19 mouse cellular contexts compared by ENCODE assay signal in genomic region chr4:114738903-114739667, GRCm38 (mm10).
A peak's percentile ranks its signal among the peaks of the same experiment; 100 is the strongest.
DNase-seq lines count a peak whose midpoint lies in the region; ATAC-seq and TF ChIP-seq lines count a peak whose summit lies in the region.
"Had no signal": no experiment of that assay in that cellular context is flagged by ENCODE, and none has a peak within 500 bp of the region (broad histone marks: within the 10 kb centered on the region; RNA-seq: fewer than 3 reads in every experiment).

No protein-coding gene starts in this region.

- no peaks in the 10 kb centered on the region for H3K27me3 ChIP-seq in intestine, embryonic 14.5 days (replicated peaks; ENCODE audit: control insufficient read depth, insufficient read depth, low read length)
- no peaks in the 10 kb centered on the region for H3K27me3 ChIP-seq in intestine, postnatal 0 days (replicated peaks; ENCODE audit: control insufficient read depth, insufficient read depth, low read length)
- H3K27me3 ChIP-seq in embryonic facial prominence, embryonic 10.5 days (replicated peaks; ENCODE audit: low read depth, poor library complexity, severe bottlenecking), result peaks cover 60% of the 10 kb centered on the region
- H3K27me3 ChIP-seq in kidney, embryonic 16.5 days (ENCODE audit: insufficient read depth, low read length), result no peaks in the 10 kb centered on the region
- peaks cover 17% of the 10 kb centered on the region; the same call in 1 of the 2 replicates for H3K27me3 ChIP-seq in limb, embryonic 13.5 days
- no peaks in the 10 kb centered on the region for H3K27me3 ChIP-seq in midbrain, embryonic 16.5 days (ENCODE audit: control insufficient read depth, insufficient read depth, low read depth, low read length)
- H3K27me3 ChIP-seq: heart, embryonic 13.5 days had no signal

- no peak overlapping the region for H3K4me3 ChIP-seq in intestine, embryonic 14.5 days (ENCODE audit: low read depth, low read length)
- H3K4me3 ChIP-seq in intestine, postnatal 0 days (ENCODE audit: low read depth, low read length), result no peak overlapping the region
- H3K4me3 ChIP-seq in embryonic facial prominence, embryonic 10.5 days, result no peak overlapping the region
- no peak overlapping the region for H3K4me3 ChIP-seq in kidney, embryonic 16.5 days (ENCODE audit: low read length)
- H3K4me3 ChIP-seq in limb, embryonic 13.5 days, result no peak overlapping the region
- no peak overlapping the region for H3K4me3 ChIP-seq in midbrain, embryonic 16.5 days (ENCODE audit: low read depth, low read length)
- H3K4me3 ChIP-seq: embryonic facial prominence, embryonic 15.5 days; heart, embryonic 13.5 days had no signal

- 0 out of 2 replicates have a peak, but pooled peaks have one; percentile 47 for ATAC-seq in intestine, embryonic 14.5 days (replicated peaks; ENCODE audit: low FRiP score, low TSS enrichment, low read depth)
- no peak for ATAC-seq in intestine, postnatal 0 days
- ATAC-seq in kidney, embryonic 16.5 days (ENCODE audit: low FRiP score, low TSS enrichment), result peak; percentile 91
- ATAC-seq in limb, embryonic 13.5 days (ENCODE audit: low FRiP score, low read depth), result peak; percentile 81
- no peak for ATAC-seq in midbrain, embryonic 16.5 days
- ATAC-seq: forebrain, embryonic 14.5 days; intestine, embryonic 16.5 days; lung, postnatal 0 days had no signal

- peak; percentile 51 for DNase-seq in intestine, embryonic 14.5 days (ENCODE audit: low spot score)
- DNase-seq in embryonic facial prominence, embryonic 10.5 days (ENCODE audit: low spot score), result peak; percentile 61
- no peak for DNase-seq in cerebellum, adult 8-10 months
- DNase-seq in urinary bladder, postnatal 36 days (ENCODE audit: low spot score in 2 of 2), result no peak
- DNase-seq: adrenal gland, postnatal 10 days; cerebellum, postnatal 10 days; gastrocnemius, postnatal 25 days; layer of hippocampus, postnatal 36 days; thymus, postnatal 4 days had no signal

- H3K4me1 ChIP-seq in intestine, embryonic 14.5 days (replicated peaks; ENCODE audit: control insufficient read depth, insufficient read depth, low read length), result peaks cover 7% of the 10 kb centered on the region
- H3K4me1 ChIP-seq in intestine, postnatal 0 days (replicated peaks; ENCODE audit: control insufficient read depth, insufficient read depth, low read length), result no peaks in the 10 kb centered on the region
- peaks cover 23% of the 10 kb centered on the region for H3K4me1 ChIP-seq in embryonic facial prominence, embryonic 10.5 days
- H3K4me1 ChIP-seq in kidney, embryonic 16.5 days (ENCODE audit: insufficient read depth, low read length), result peaks cover 16% of the 10 kb centered on the region
- H3K4me1 ChIP-seq in limb, embryonic 13.5 days, result peaks cover 17% of the 10 kb centered on the region
- H3K4me1 ChIP-seq in midbrain, embryonic 16.5 days (ENCODE audit: control insufficient read depth, insufficient read depth, low read length), result no peaks in the 10 kb centered on the region
- H3K4me1 ChIP-seq: embryonic facial prominence, embryonic 15.5 days; heart, embryonic 13.5 days had no signal

- no peaks in the 10 kb centered on the region for H3K36me3 ChIP-seq in intestine, embryonic 14.5 days (ENCODE audit: control insufficient read depth, insufficient read depth, low read length)
- no peaks in the 10 kb centered on the region for H3K36me3 ChIP-seq in intestine, postnatal 0 days (ENCODE audit: control insufficient read depth, insufficient read depth)
- H3K36me3 ChIP-seq in embryonic facial prominence, embryonic 10.5 days (replicated peaks), result no peaks in the 10 kb centered on the region
- H3K36me3 ChIP-seq in kidney, embryonic 16.5 days (ENCODE audit: insufficient read depth, low read length), result no peaks in the 10 kb centered on the region
- no peaks in the 10 kb centered on the region for H3K36me3 ChIP-seq in limb, embryonic 13.5 days
- H3K36me3 ChIP-seq in midbrain, embryonic 16.5 days (ENCODE audit: control insufficient read depth, insufficient read depth, low read length), result no peaks in the 10 kb centered on the region
- H3K36me3 ChIP-seq: embryonic facial prominence, embryonic 15.5 days; heart, embryonic 13.5 days had no signal

- no peak overlapping the region for H3K9ac ChIP-seq in intestine, embryonic 14.5 days (ENCODE audit: low read length)
- H3K9ac ChIP-seq in intestine, postnatal 0 days (ENCODE audit: low read depth, low read length), result no peak overlapping the region
- H3K9ac ChIP-seq in kidney, embryonic 16.5 days (replicated peaks; ENCODE audit: low read length), result no peak overlapping the region
- no peak overlapping the region for H3K9ac ChIP-seq in limb, embryonic 13.5 days
- H3K9ac ChIP-seq in midbrain, embryonic 16.5 days (ENCODE audit: low read depth, low read length), result no peak overlapping the region
- H3K9ac ChIP-seq: embryonic facial prominence, embryonic 15.5 days; heart, embryonic 13.5 days had no signal

- WGBS in intestine, embryonic 14.5 days, result 18% methylated on average over 16 of the region's 16 CpGs
- 30% methylated on average over 16 of the region's 16 CpGs for WGBS in intestine, postnatal 0 days
- 27% methylated on average over 16 of the region's 16 CpGs for WGBS in embryonic facial prominence, embryonic 10.5 days
- 11% methylated on average over 16 of the region's 16 CpGs for WGBS in kidney, embryonic 16.5 days
- WGBS in limb, embryonic 13.5 days, result 14% methylated on average over 16 of the region's 16 CpGs
- WGBS in midbrain, embryonic 16.5 days, result 69% methylated on average over 16 of the region's 16 CpGs

- H3K4me2 ChIP-seq in intestine, embryonic 14.5 days (ENCODE audit: low read length), result no peak overlapping the region
- no peak overlapping the region for H3K4me2 ChIP-seq in intestine, postnatal 0 days (replicated peaks; ENCODE audit: low read depth)
- H3K4me2 ChIP-seq in kidney, embryonic 16.5 days (replicated peaks; ENCODE audit: low read depth, low read length), result no peak overlapping the region
- 0 out of 2 replicates have a peak overlapping the region, but pooled peaks have one; percentile 7 for H3K4me2 ChIP-seq in limb, embryonic 13.5 days (replicated peaks)
- no peak overlapping the region for H3K4me2 ChIP-seq in midbrain, embryonic 16.5 days (ENCODE audit: low read length)
- H3K4me2 ChIP-seq: embryonic facial prominence, embryonic 15.5 days; heart, embryonic 13.5 days; midbrain, embryonic 11.5 days had no signal

- H3K27ac ChIP-seq in intestine, embryonic 14.5 days (ENCODE audit: low read depth), result no peak overlapping the region
- no peak overlapping the region for H3K27ac ChIP-seq in intestine, postnatal 0 days (ENCODE audit: low read depth, low read length)
- 0 out of 2 replicates have a peak overlapping the region, but pooled peaks have one; percentile 19 for H3K27ac ChIP-seq in embryonic facial prominence, embryonic 10.5 days (replicated peaks)
- peak overlapping the region; percentile 80 for H3K27ac ChIP-seq in kidney, embryonic 16.5 days (ENCODE audit: low read length)
- peak overlapping the region; percentile 61; the same call in 1 of the 2 replicates for H3K27ac ChIP-seq in limb, embryonic 13.5 days
- H3K27ac ChIP-seq in midbrain, embryonic 16.5 days (ENCODE audit: low read length), result no peak overlapping the region
- H3K27ac ChIP-seq: embryonic facial prominence, embryonic 15.5 days; heart, embryonic 13.5 days had no signal

- no peak for TF ChIP-seq CTCF in intestine, postnatal 0 days (IDR thresholded peaks at IDR 0.05; ENCODE audit: low read depth)

- no peaks in the 10 kb centered on the region for H3K9me3 ChIP-seq in intestine, embryonic 14.5 days (ENCODE audit: control insufficient read depth, low read length)
- H3K9me3 ChIP-seq in intestine, postnatal 0 days (ENCODE audit: control insufficient read depth), result no peaks in the 10 kb centered on the region
- H3K9me3 ChIP-seq in embryonic facial prominence, embryonic 10.5 days, result no peaks in the 10 kb centered on the region
- no peaks in the 10 kb centered on the region for H3K9me3 ChIP-seq in kidney, embryonic 16.5 days (ENCODE audit: low read length)
- H3K9me3 ChIP-seq in limb, embryonic 13.5 days, result 0 out of 2 replicates have a peak, but pooled peaks cover 7% of the 10 kb centered on the region
- H3K9me3 ChIP-seq in midbrain, embryonic 16.5 days (replicated peaks; ENCODE audit: control insufficient read depth, low read length, poor library complexity, severe bottlenecking), result no peaks in the 10 kb centered on the region
- H3K9me3 ChIP-seq: embryonic facial prominence, embryonic 15.5 days had no signal

Comparison
In these comparisons a context has a peak if more than half of its experiments do, and no peak if none do; other contexts are left out.
1. ATAC-seq: peak in intestine, embryonic 14.5 days (single experiment), kidney, embryonic 16.5 days (single experiment) and limb, embryonic 13.5 days (single experiment); none in intestine, postnatal 0 days (single experiment) and midbrain, embryonic 16.5 days (single experiment).
2. DNase-seq: peak in intestine, embryonic 14.5 days (single experiment) and embryonic facial prominence, embryonic 10.5 days (single experiment); none in cerebellum, adult 8-10 months (single experiment) and urinary bladder, postnatal 36 days (0 of 2).
3. H3K27ac ChIP-seq: peak in embryonic facial prominence, embryonic 10.5 days (single experiment), kidney, embryonic 16.5 days (single experiment) and limb, embryonic 13.5 days (single experiment); none in intestine, embryonic 14.5 days (single experiment), intestine, postnatal 0 days (single experiment) and midbrain, embryonic 16.5 days (single experiment).